ENCODE assay signal across 9 mouse cellular contexts in genomic region chr8:43178263-43178662, GRCm38 (mm10). TPM values are rescaled to one million over a fixed set of nuclear protein-coding genes. Genes with fewer than 3 reads are reported as not detected.
DNase-seq lines count a peak whose midpoint lies in the region; TF ChIP-seq lines count a peak whose summit lies in the region.
"Had no signal": no experiment of that assay in that cellular context is flagged by ENCODE, and none has a peak within 500 bp of the region (broad histone marks: within the 10 kb centered on the region; RNA-seq: fewer than 3 reads in every experiment).

No protein-coding gene starts in this region.

- no peak overlapping the region for H3K27ac ChIP-seq in left cerebral cortex, adult 2 months

- intact Hi-C loops in left cerebral cortex, adult 2 months (cut with DNase I), result no loop called here
- intact Hi-C loops in left cerebral cortex, postnatal 10 days (cut with DNase I), result no loop called here

- DNase-seq in embryo, embryonic 10 days (ENCODE audit: low spot score), result peak; percentile 20
- no peak for DNase-seq in embryo, embryonic 9.5 days (ENCODE audit: extremely low spot score)
- no peak for DNase-seq in left cerebral cortex, adult 2 months (ENCODE audit: extremely low spot score in 1 of 2, low spot score in 2 of 2)
- no peak for DNase-seq in left cerebral cortex, postnatal 10 days (ENCODE audit: extremely low spot score in 1 of 2, low spot score in 2 of 2)
- DNase-seq in 416B (ENCODE audit: low read depth), result peak; percentile 17
- peak; percentile 42 for DNase-seq in embryo, embryonic 10.5 days (ENCODE audit: low spot score)
- DNase-seq in spleen, postnatal 10 days (ENCODE audit: low spot score in 2 of 2), result no peak
- DNase-seq in thymus, postnatal 4 days, result no peak

- peak; percentile 30 for TF ChIP-seq CTCF in left cerebral cortex, adult 2 months (IDR thresholded peaks at IDR 0.05)

- no peak overlapping the region for H3K4me3 ChIP-seq in left cerebral cortex, adult 2 months

RNA-seq across cellular contexts. Expression of gene Triml2, which starts 2.1 kb away (rescaled TPM):
- not detected for total RNA-seq in left cerebral cortex, adult 2 months (2021)
- total RNA-seq in left cerebral cortex, postnatal 10 days (2021), result under 1 TPM; 0.22 to 0.30 TPM
- total RNA-seq: left cerebral cortex, adult 18-20 months had no signal

RNA-seq across cellular contexts. Expression of gene Triml1, which starts 37.0 kb away (rescaled TPM):
- total RNA-seq in left cerebral cortex, adult 2 months (2021), result not detected
- not detected for total RNA-seq in left cerebral cortex, postnatal 10 days (2021)
- total RNA-seq: left cerebral cortex, adult 18-20 months had no signal

Comparison
In these comparisons a context has a peak if more than half of its experiments do, and no peak if none do; other contexts are left out.
1. DNase-seq: peak in embryo, embryonic 10 days (single experiment), 416B (single experiment) and embryo, embryonic 10.5 days (single experiment); none in embryo, embryonic 9.5 days (single experiment), left cerebral cortex, adult 2 months (0 of 2), left cerebral cortex, postnatal 10 days (0 of 2), spleen, postnatal 10 days (0 of 2) and thymus, postnatal 4 days (single experiment).